Mouse (Mus musculus): ENCODE measurements around the gene Prpf6. TPM values are rescaled to one million over a fixed set of nuclear protein-coding genes. Genes with fewer than 3 reads are reported as not detected.

Gene Prpf6
- total and polyA plus RNA-seq, 3 experiments = 58.7 to 69.4 TPM; not detected in 1

- TF ChIP-seq POLR2AphosphoS5 (IDR thresholded peaks at IDR 0.05; ENCODE audit: borderline replicate concordance, low read depth, low read length) (no peak), HCFC1 (IDR thresholded peaks at IDR 0.05; ENCODE audit: low read depth, low read length) (peak; percentile 98), E2F4 (IDR thresholded peaks at IDR 0.05; ENCODE audit: borderline replicate concordance, low read depth, low read length) (0 out of 2 replicates have a peak, but pooled peaks have one; percentile 36), JUND (IDR thresholded peaks at IDR 0.05; ENCODE audit: low read depth, low read length) (no peak), KAT2A (conservative IDR thresholded peaks at IDR 0.05; ENCODE audit: low read depth, low read length) (peak; percentile 78; the same call in 1 of the 2 replicates), SMC3 (IDR thresholded peaks at IDR 0.05; ENCODE audit: low read depth, low read length) (no peak), CHD2 (IDR thresholded peaks at IDR 0.05; ENCODE audit: low read length) (no peak)
Measured at GRCm38 (mm10) chr2:181600828-181601750, 9.4 kb downstream of the Prpf6 start (continued).

GRCm38 (mm10) chr2:181601751-181602145 lies 10.1 kb downstream of the Prpf6 start:
- peak overlapping the region; percentile 80 to 84 for H3K4me3 ChIP-seq (ENCODE audit: control insufficient read depth in 1 of 2, insufficient read depth in 1 of 2, low read depth in 2 of 2, low read length in 2 of 2)
- no peak for TF ChIP-seq UBTF (IDR thresholded peaks at IDR 0.05; ENCODE audit: borderline replicate concordance, insufficient read depth, low read depth, low read length)
- peaks cover 4 to 20% of the 10 kb centered on the region in 2 experiments for H3K4me1 ChIP-seq (ENCODE audit: control insufficient read depth in 1 of 2, insufficient read depth in 2 of 2, low read length in 2 of 2)
- no peaks in the 10 kb centered on the region for H3K27me3 ChIP-seq (ENCODE audit: control insufficient read depth in 1 of 2, insufficient read depth in 2 of 2, low read length in 2 of 2)
- peak overlapping the region; percentile 96 for H3K9ac ChIP-seq (ENCODE audit: control insufficient read depth, low read depth, low read length, poor library complexity, severe bottlenecking)
- peaks cover 15% of the 10 kb centered on the region for H3K79me2 ChIP-seq (ENCODE audit: control insufficient read depth, insufficient read depth, low read length, poor library complexity)
- H3K36me3 ChIP-seq (ENCODE audit: control insufficient read depth in 1 of 2, insufficient read depth in 2 of 2, low read length in 2 of 2) = peaks cover 0 to 14% of the 10 kb centered on the region in 2 experiments; a peak in 2 of 4 replicates
- H3K9me3 ChIP-seq (replicated peaks; ENCODE audit: insufficient read depth, low read length) = no peaks in the 10 kb centered on the region
- no peak for DNase-seq (ENCODE audit: low read depth, low spot score)
- H3K27ac ChIP-seq (ENCODE audit: control insufficient read depth, low read depth, low read length) = no peak overlapping the region

GRCm38 (mm10) chr2:181602367-181602766 lies 10.7 kb downstream of the Prpf6 start:
- Histone ChIP-seq H3K36me3 (ENCODE audit: control insufficient read depth in 1 of 2, insufficient read depth in 2 of 2, low read length in 2 of 2) (peaks cover 0 to 14% of the 10 kb centered on the region in 2 experiments; a peak in 2 of 4 replicates), H3K27me3 (ENCODE audit: control insufficient read depth in 1 of 2, insufficient read depth in 2 of 2, low read length in 2 of 2) (no peaks in the 10 kb centered on the region), H3K27ac (ENCODE audit: control insufficient read depth, low read depth, low read length) (no peak overlapping the region), H3K9ac (ENCODE audit: control insufficient read depth, low read depth, low read length, poor library complexity, severe bottlenecking) (no peak overlapping the region), H3K9me3 (replicated peaks; ENCODE audit: insufficient read depth, low read length) (no peaks in the 10 kb centered on the region), H3K4me1 (ENCODE audit: control insufficient read depth in 1 of 2, insufficient read depth in 2 of 2, low read length in 2 of 2) (peaks cover 4 to 19% of the 10 kb centered on the region in 2 experiments), H3K4me3 (ENCODE audit: control insufficient read depth in 1 of 2, insufficient read depth in 1 of 2, low read depth in 2 of 2, low read length in 2 of 2) (no peak overlapping the region), H3K79me2 (ENCODE audit: control insufficient read depth, insufficient read depth, low read length, poor library complexity) (peaks cover 15% of the 10 kb centered on the region)
- DNase-seq (ENCODE audit: low read depth, low spot score) = no peak
- TF ChIP-seq NELFE (IDR thresholded peaks at IDR 0.05; ENCODE audit: low read depth, low read length) = no peak
- no peak for TF ChIP-seq JUND (IDR thresholded peaks at IDR 0.05; ENCODE audit: low read depth, low read length)
- no peak for TF ChIP-seq ZNF384 (IDR thresholded peaks at IDR 0.05; ENCODE audit: low read depth, low read length)
- no peak for TF ChIP-seq POLR2AphosphoS2 (IDR thresholded peaks at IDR 0.05; ENCODE audit: low read length)
- TF ChIP-seq E2F4 (IDR thresholded peaks at IDR 0.05; ENCODE audit: borderline replicate concordance, low read depth, low read length) = no peak
- no peak for TF ChIP-seq MYC (IDR thresholded peaks at IDR 0.05; ENCODE audit: low read depth, low read length)
- no peak for TF ChIP-seq EP300 (IDR thresholded peaks at IDR 0.05; ENCODE audit: low read depth in 1 of 2, low read length in 2 of 2)
- no peak for TF ChIP-seq MAX (IDR thresholded peaks at IDR 0.05; ENCODE audit: low read length)
- no peak for TF ChIP-seq TBP (IDR thresholded peaks at IDR 0.05; ENCODE audit: low read depth, low read length)
- TF ChIP-seq TAL1 (IDR thresholded peaks at IDR 0.05; ENCODE audit: low read length) = no peak
- TF ChIP-seq USF1 (IDR thresholded peaks at IDR 0.05; ENCODE audit: low read depth, low read length) = no peak
- TF ChIP-seq ZC3H11A (IDR thresholded peaks at IDR 0.05; ENCODE audit: low read depth, low read length) = no peak
- no peak for TF ChIP-seq POLR2AphosphoS5 (IDR thresholded peaks at IDR 0.05; ENCODE audit: borderline replicate concordance, low read depth, low read length)
- TF ChIP-seq HCFC1 (IDR thresholded peaks at IDR 0.05; ENCODE audit: low read depth, low read length) = no peak
- no peak for TF ChIP-seq RAD21 (IDR thresholded peaks at IDR 0.05; ENCODE audit: low read depth, low read length)
- no peak for TF ChIP-seq MXI1 (IDR thresholded peaks at IDR 0.05; ENCODE audit: low read depth, low read length)
